Mouse (Mus musculus) cortical plate, adult 2 months (tissue): ENCODE measurements around the gene Set.

Source experiments
- CTCF ChIP-seq: fragments of 200-500 bp; IDR thresholded peaks from 2 replicates; pipeline ENCODE4 v1.5.1; 2011; ENCODE audit warnings: mild to moderate bottlenecking, control low read depth, low read length; ENCODE audit not compliant: insufficient read depth; ENCODE audit errors: extremely low read depth
- POLR2A ChIP-seq: fragments of 200-500 bp; IDR thresholded peaks from 2 replicates; pipeline ENCODE4 v1.6.1; 2011; ENCODE audit warnings: mild to moderate bottlenecking, low read length, control low read depth; ENCODE audit not compliant: insufficient read depth; ENCODE audit errors: extremely low read depth

- TF ChIP-seq CTCF (no peak), POLR2A (no peak)
These were observed 10.8 kb downstream of the Set start for GRCm38 (mm10) chr2:30067962-30068361.
